Mouse (Mus musculus) spleen, adult 2 months (tissue): ENCODE measurements around the gene Abca5.

Experiments used
- CTCF ChIP-seq: fragments of 200-500 bp; IDR thresholded peaks from 2 replicates; pipeline ENCODE4 v1.5.1; 2011; ENCODE audit warnings: mild to moderate bottlenecking, inconsistent platforms; ENCODE audit not compliant: insufficient read depth, insufficient read length, insufficient replicate concordance; ENCODE audit errors: extremely low read depth
- POLR2A ChIP-seq: fragments of 200-500 bp; IDR thresholded peaks from 2 replicates; pipeline ENCODE4 v1.6.1; 2011; ENCODE audit warnings: low read depth, low read length, inconsistent platforms

DNA sequence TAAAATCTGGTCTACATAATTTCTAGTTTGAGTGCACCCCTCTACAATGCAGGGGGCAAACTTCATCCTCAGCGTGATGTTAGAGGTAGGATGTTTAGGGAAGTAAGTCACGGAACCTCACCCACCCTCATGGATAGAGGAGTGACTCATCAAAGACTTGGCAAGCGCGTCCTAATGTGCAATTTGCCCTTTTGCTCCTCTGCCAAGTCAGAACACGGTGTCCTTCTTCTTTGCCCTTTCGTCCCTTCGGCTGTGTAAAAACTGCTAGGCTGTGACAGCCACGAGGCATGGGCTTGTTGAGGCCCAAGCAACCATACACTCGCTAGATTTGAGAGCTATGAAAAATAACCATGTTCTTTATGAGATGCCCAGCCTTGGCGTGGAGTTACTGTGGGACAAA lies 92.8 kb downstream of the Abca5 start:
- TF ChIP-seq CTCF (no peak), POLR2A (no peak)
